Mouse (Mus musculus) forebrain, postnatal 0 days (tissue): ENCODE results near the gene Klk13. TPM values are rescaled to one million over a fixed set of nuclear protein-coding genes. Genes with fewer than 3 reads are reported as not detected.

Source experiments
- ATAC-seq: fragments of 200-750 bp; cut with Nextera tagmentation; 2 replicates; pipeline ENCODE4 v1.8.0; 2017; ENCODE audit warnings: mild to moderate bottlenecking, moderate library complexity
- DNase-seq: peaks from one replicate; pipeline ENCODE4 v3.0.0-alpha.2; 2015
- H3K27ac ChIP-seq: fragments of 300-500 bp; sonication (generic); 2 replicates; pipeline ENCODE4 v1.5.1; 2014; ENCODE audit warnings: low read depth, mild to moderate bottlenecking, antibody characterized with exemption, low read length, moderate library complexity, mixed read lengths
- H3K27me3 ChIP-seq: fragments of 300-500 bp; sonication (generic); 2 replicates; pipeline ENCODE4 v1.6.1; 2014; ENCODE audit warnings: mild to moderate bottlenecking, low read length, mixed read lengths; ENCODE audit not compliant: insufficient read depth
- H3K36me3 ChIP-seq: fragments of 300-500 bp; sonication (generic); 2 replicates; pipeline ENCODE4 v1.6.1; 2014; ENCODE audit warnings: mild to moderate bottlenecking, moderate library complexity; ENCODE audit not compliant: insufficient read depth
- H3K4me1 ChIP-seq: fragments of 300-500 bp; sonication (generic); 2 replicates; pipeline ENCODE4 v1.6.1; 2014; ENCODE audit warnings: antibody characterized with exemption; ENCODE audit not compliant: insufficient read depth
- H3K4me2 ChIP-seq: fragments of 300-500 bp; sonication (generic); 2 replicates; pipeline ENCODE4 v1.6.1; 2014; ENCODE audit warnings: low read depth, mild to moderate bottlenecking, moderate library complexity
- H3K4me3 ChIP-seq: fragments of 300-500 bp; sonication (generic); 2 replicates; pipeline ENCODE4 v1.5.1; 2014; ENCODE audit warnings: low read depth, low read length, mixed read lengths
- H3K9ac ChIP-seq: fragments of 300-500 bp; sonication (generic); 2 replicates; pipeline ENCODE4 v1.6.1; 2014; ENCODE audit warnings: mild to moderate bottlenecking
- H3K9me3 ChIP-seq: fragments of 300-500 bp; sonication (generic); 2 replicates; pipeline ENCODE4 v1.6.1; 2016; ENCODE audit warnings: low read length
- CTCF ChIP-seq: sonication (generic); IDR thresholded peaks from 2 replicates; pipeline ENCODE4 v1.5.1; 2016; ENCODE audit warnings: antibody characterized with exemption, control low read depth, low read depth
- WGBS: fragments of 180-500 bp; shearing (Covaris S2); extraction: QIAGEN DNeasy Blood & Tissue Kit; methylation state at CpG from one replicate; pipeline ENCODE4 v1.1.7; 2014; 5-methylcytosine and 5-hydroxymethylcytosine counted together
- polyA plus RNA-seq: library from polyadenylated mRNA; unstranded; fragments of >200 nt; fragmentation: Nextera tagmentation; extraction: Ambion mirVana; gene quantifications from 2 replicates; pipeline ENCODE4 v1.2.1, GENCODE M21; 2015
- total RNA-seq: library from RNA; depleted of rRNA; stranded (reverse); fragments of >200 nt; gene quantifications from 2 replicates; pipeline ENCODE4 v1.2.3, GENCODE M21; 2014

Gene Klk13
- total and polyA plus RNA-seq, 2 experiments from 2014 or later = 0.11 TPM; not detected in 1

DNA sequence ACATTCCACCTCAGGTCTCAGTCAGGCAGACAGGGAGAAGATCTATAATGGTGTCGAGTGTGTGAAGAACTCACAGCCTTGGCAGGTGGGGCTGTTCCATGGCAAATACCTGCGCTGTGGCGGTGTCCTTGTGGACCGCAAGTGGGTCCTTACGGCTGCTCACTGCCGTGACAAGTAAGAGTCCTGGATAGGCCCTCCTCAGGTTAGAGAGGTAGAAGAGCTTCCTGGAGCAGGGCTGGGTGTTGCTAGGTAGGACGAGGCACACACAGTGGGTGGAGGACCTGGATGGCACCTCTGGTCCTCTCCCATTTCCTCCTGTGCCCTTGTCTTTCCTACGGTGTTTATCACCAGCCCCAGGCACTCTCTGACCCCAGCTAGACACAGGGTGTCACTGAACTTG lies 57.3 kb downstream of the Klk13 start:
- no peaks in the 10 kb centered on the region for H3K9me3 ChIP-seq
- H3K4me1 ChIP-seq = no peaks in the 10 kb centered on the region
- H3K27me3 ChIP-seq = no peaks in the 10 kb centered on the region
- H3K27ac ChIP-seq = no peak overlapping the region
- no peaks in the 10 kb centered on the region for H3K36me3 ChIP-seq
- DNase-seq (no peak), ATAC-seq (no peak)
- no peak overlapping the region for H3K4me3 ChIP-seq
- no peak overlapping the region for H3K9ac ChIP-seq
- H3K4me2 ChIP-seq = no peak overlapping the region
- 93% methylated on average over 8 of the region's 8 CpGs for WGBS
- TF ChIP-seq CTCF = no peak

DNA sequence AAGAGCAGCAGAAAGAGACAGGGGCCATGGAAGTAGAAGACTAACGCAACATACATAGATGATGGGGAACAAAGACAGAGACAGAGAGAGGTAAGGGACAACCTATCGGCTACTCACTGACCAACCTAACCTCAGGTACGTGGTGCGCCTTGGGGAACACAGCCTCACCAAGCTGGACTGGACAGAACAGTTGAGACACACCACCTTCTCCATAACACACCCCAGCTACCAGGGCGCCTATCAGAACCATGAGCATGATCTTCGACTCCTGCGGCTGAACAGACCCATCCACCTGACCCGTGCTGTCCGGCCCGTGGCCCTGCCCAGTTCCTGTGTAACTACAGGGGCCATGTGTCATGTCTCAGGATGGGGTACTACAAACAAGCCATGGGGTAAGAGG lies 58.3 kb downstream of the Klk13 start:
- Histone ChIP-seq H3K9me3 (no peaks in the 10 kb centered on the region), H3K27me3 (no peaks in the 10 kb centered on the region), H3K9ac (no peak overlapping the region), H3K36me3 (no peaks in the 10 kb centered on the region), H3K4me2 (no peak overlapping the region), H3K4me3 (no peak overlapping the region), H3K27ac (no peak overlapping the region), H3K4me1 (no peaks in the 10 kb centered on the region)
- ATAC-seq (no peak), DNase-seq (no peak)
- TF ChIP-seq CTCF = no peak
- WGBS = 95% methylated on average over 10 of the region's 10 CpGs

DNA sequence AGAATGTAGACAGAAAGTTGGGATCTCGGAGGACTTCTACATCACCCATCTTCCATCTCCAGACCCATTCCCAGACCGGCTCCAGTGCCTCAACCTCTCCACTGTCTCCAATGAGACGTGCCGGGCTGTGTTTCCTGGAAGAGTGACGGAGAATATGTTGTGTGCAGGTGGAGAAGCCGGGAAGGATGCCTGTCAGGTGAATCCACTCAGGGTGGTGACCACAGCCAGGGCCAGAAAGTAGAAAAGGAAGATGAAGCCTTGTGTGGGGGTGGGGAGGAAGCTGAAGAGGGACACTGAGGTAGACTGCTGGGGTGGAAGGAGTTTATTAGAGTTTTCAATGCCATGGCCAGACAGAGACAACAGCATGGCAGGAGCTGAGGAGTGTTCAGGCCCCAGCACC lies 59.5 kb downstream of the Klk13 start:
- no peak for ATAC-seq
- 92% methylated on average over 6 of the region's 6 CpGs for WGBS

DNA sequence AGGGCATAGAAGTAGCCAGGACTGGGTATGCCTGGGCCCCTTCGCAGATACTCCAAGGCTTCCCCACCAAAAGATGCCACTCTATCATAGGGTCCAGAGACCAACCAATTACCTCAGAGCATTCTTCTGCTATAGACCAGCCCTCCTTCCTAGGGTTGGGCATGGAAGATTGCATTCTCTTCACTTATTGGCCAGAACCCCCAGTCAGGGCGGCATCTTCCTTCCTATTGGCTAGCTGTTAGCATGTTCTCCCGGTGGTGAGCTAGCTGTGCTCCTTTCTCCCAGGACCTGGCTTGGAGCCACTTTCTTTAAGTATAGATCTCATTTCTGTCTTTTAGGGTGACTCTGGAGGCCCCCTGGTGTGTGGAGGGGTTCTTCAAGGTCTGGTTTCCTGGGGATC lies 60.5 kb downstream of the Klk13 start:
- no peak overlapping the region for H3K27ac ChIP-seq
- WGBS = 79% methylated on average over 3 of the region's 3 CpGs
- no peak overlapping the region for H3K9ac ChIP-seq
- H3K27me3 ChIP-seq = no peaks in the 10 kb centered on the region
- TF ChIP-seq CTCF = no peak
- no peak for DNase-seq
- no peak overlapping the region for H3K4me2 ChIP-seq
- no peak for ATAC-seq
- no peak overlapping the region for H3K4me3 ChIP-seq
- H3K4me1 ChIP-seq = no peaks in the 10 kb centered on the region
- no peaks in the 10 kb centered on the region for H3K9me3 ChIP-seq
- no peaks in the 10 kb centered on the region for H3K36me3 ChIP-seq

More for the DNA sequence above, 59.5 kb downstream of the Klk13 start:
- Histone ChIP-seq H3K36me3 (no peaks in the 10 kb centered on the region), H3K27me3 (no peaks in the 10 kb centered on the region), H3K9ac (no peak overlapping the region), H3K4me3 (no peak overlapping the region), H3K4me1 (no peaks in the 10 kb centered on the region), H3K9me3 (no peaks in the 10 kb centered on the region), H3K27ac (no peak overlapping the region), H3K4me2 (no peak overlapping the region)
- TF ChIP-seq CTCF = no peak
- DNase-seq = no peak

DNA sequence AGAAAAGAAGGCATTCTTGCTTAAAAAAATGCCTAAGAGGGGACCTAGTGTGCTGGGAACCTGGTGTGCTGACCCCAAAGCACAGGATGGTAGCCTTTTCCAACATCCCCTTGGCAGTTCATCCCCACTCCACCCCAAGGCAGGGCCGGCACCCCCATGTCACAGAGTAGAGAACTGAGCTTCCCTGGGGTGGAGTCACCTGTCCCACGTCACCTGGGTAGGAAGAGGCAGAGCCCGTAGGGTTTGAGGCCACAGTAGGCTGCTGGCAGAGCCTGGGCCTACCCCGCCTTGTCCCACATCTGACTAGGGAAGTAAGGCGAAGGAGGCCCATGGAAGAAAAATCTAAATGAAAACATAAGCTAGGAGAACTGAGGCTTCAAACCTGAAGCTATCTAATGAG lies 62.0 kb downstream of the Klk13 start, which contains the start of gene Klk11:
TSS of gene Klk11 (plus strand) at position 241 of the 400 bp plus-strand sequence.
- ATAC-seq (no peak), DNase-seq (no peak)
- Histone ChIP-seq H3K36me3 (no peaks in the 10 kb centered on the region), H3K27me3 (no peaks in the 10 kb centered on the region), H3K27ac (no peak within 1 kb of the TSS), H3K9ac (no peak within 1 kb of the TSS), H3K4me3 (no peak within 1 kb of the TSS), H3K4me1 (no peaks in the 10 kb centered on the region), H3K4me2 (no peak within 1 kb of the TSS), H3K9me3 (no peaks in the 10 kb centered on the region)
- no peak for TF ChIP-seq CTCF
- 90% methylated on average over 5 of the region's 5 CpGs for WGBS

DNA sequence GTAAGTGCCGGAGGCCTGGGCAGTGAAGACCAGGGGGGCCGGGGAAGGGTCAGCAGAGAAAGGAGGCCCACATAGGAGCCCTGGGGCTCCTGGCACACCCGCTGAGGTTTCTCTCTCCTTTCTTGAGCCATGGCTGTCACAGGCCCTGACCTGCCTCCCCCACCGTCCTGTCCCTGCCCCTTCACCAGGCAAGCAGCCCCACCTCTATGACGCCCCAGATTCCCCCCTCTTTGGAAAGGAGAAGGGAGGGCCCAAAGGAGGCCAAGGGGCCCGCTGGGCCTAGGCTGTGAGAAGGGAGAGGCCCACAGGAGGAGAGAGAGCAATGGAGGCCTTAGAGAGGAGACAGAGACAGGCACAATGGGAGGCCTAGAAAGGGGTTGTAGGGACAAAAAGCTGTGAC lies 62.4 kb downstream of the Klk13 start:
- DNase-seq = no peak
- Histone ChIP-seq H3K36me3 (no peaks in the 10 kb centered on the region), H3K4me3 (no peak overlapping the region), H3K27me3 (no peaks in the 10 kb centered on the region), H3K9ac (no peak overlapping the region), H3K27ac (no peak overlapping the region), H3K4me1 (no peaks in the 10 kb centered on the region), H3K4me2 (no peak overlapping the region), H3K9me3 (no peaks in the 10 kb centered on the region)
- TF ChIP-seq CTCF = no peak
- no peak for ATAC-seq
- WGBS = 40% methylated on average over 6 of the region's 6 CpGs

DNA sequence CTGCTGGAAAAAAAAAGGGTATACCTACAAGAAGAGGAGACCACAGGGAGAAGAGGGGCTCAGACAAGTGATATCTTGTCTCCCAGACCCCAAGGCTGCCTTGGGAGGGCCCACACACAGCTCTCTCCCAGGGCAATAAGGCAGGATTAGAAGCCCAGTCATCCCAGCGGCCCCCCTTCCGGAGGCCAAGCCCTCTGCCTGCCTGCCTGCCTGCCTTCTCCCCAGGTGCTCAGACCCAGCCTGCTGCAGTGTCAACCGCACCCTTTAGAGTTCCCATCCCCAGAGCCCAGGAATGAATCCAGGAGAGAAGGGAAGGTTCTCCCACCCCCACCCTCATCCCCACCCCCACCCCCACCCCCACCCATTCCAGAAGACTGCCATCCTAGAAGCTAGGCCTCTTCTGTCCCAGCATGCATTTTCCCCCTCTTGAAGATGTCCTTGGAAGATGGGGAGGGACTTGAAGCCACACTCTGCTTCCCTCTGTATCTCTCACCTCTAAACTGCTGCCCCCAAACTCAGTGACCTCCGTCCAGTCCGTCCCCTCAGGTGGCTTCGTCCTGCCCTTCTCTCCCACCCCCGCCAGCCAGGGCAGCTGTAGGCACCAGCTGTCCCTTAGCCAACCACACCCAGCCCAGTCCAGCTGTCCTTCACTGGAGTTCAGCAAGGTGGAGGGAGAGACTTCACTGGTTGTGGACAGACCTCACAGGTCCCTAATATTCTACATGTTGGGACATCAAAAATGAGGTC lies 63.1 kb downstream of the Klk13 start:
- Histone ChIP-seq H3K4me1 (no peaks in the 10 kb centered on the region), H3K9ac (no peak overlapping the region), H3K4me2 (no peak overlapping the region), H3K9me3 (no peaks in the 10 kb centered on the region), H3K36me3 (no peaks in the 10 kb centered on the region), H3K27me3 (no peaks in the 10 kb centered on the region), H3K27ac (no peak overlapping the region), H3K4me3 (no peak overlapping the region)
- DNase-seq (no peak), ATAC-seq (no peak)
- WGBS = 52% methylated on average over 7 of the region's 7 CpGs
- TF ChIP-seq CTCF = no peak
